ENCODE assay signal across 8 mouse cellular contexts in genomic region chr7:79273738-79274472, GRCm38 (mm10). TPM values are rescaled to one million over a fixed set of nuclear protein-coding genes. Genes with fewer than 3 reads are reported as not detected.
A peak's percentile ranks its signal among the peaks of the same experiment; 100 is the strongest.
DNase-seq lines count a peak whose midpoint lies in the region; ATAC-seq and TF ChIP-seq lines count a peak whose summit lies in the region.

No protein-coding gene starts in this region.

- DNase-seq in gastrocnemius, adult 2 months, result peak; percentile 59
- no peak for DNase-seq in gastrocnemius, adult 8-10 months (ENCODE audit: low spot score in 2 of 2)
- peak; percentile 83 to 86 for DNase-seq in adrenal gland, postnatal 36 days
- DNase-seq in induced T-regulatory cell, adult 2 months (ENCODE audit: low read depth), result peak; percentile 53
- no peak for DNase-seq in liver, embryonic 14.5 days (ENCODE audit: low read depth in 3 of 3, low spot score in 3 of 3)
- peak; percentile 28 to 49 for DNase-seq in spleen, postnatal 10 days (ENCODE audit: low spot score in 2 of 2)
- DNase-seq in urinary bladder, postnatal 10 days (ENCODE audit: low spot score), result no peak

- TF ChIP-seq CTCF in gastrocnemius, adult 2 months (IDR thresholded peaks at IDR 0.05), result no peak
- TF ChIP-seq CTCF in liver, embryonic 14.5 days (IDR thresholded peaks at IDR 0.05; ENCODE audit: low read depth), result no peak

- H3K27ac ChIP-seq in gastrocnemius, adult 2 months, result peak overlapping the region; percentile 88
- peak overlapping the region; percentile 84 for H3K27ac ChIP-seq in forebrain, embryonic 13.5 days
- peak overlapping the region; percentile 74 for H3K27ac ChIP-seq in liver, embryonic 14.5 days

- peaks cover 49% of the 10 kb centered on the region for H3K4me1 ChIP-seq in forebrain, embryonic 13.5 days
- H3K4me1 ChIP-seq in liver, embryonic 14.5 days (replicated peaks; ENCODE audit: control insufficient read depth in 2 of 2, insufficient read depth in 2 of 2, low read length in 1 of 2), result peaks cover 68 to 73% of the 10 kb centered on the region in 2 experiments

- WGBS in forebrain, embryonic 13.5 days, result 11% methylated on average over 15 of the region's 15 CpGs
- WGBS in liver, embryonic 14.5 days (ENCODE audit: insufficient replicate concordance), result 19% methylated on average over 15 of the region's 15 CpGs

- no peak for TF ChIP-seq EP300 in liver, embryonic 14.5 days (IDR thresholded peaks at IDR 0.05; ENCODE audit: low read depth)

- no peak for ATAC-seq in forebrain, embryonic 13.5 days
- ATAC-seq in liver, embryonic 14.5 days (ENCODE audit: insufficient read depth), result no peak

- H3K4me2 ChIP-seq in forebrain, embryonic 13.5 days, result peak overlapping the region; percentile 94
- H3K4me2 ChIP-seq in liver, embryonic 14.5 days (ENCODE audit: low read depth), result peak overlapping the region; percentile 88

- H3K36me3 ChIP-seq in forebrain, embryonic 13.5 days (ENCODE audit: poor library complexity, severe bottlenecking), result no peaks in the 10 kb centered on the region
- no peaks in the 10 kb centered on the region; the same call in none of the 2 replicates for H3K36me3 ChIP-seq in liver, embryonic 14.5 days (replicated peaks; ENCODE audit: control insufficient read depth, insufficient read depth, low read depth)

- intact Hi-C loops in gastrocnemius, adult 2 months (cut with DNase I), result no loop called here

- H3K9me3 ChIP-seq in forebrain, embryonic 13.5 days (replicated peaks), result no peaks in the 10 kb centered on the region
- H3K9me3 ChIP-seq in liver, embryonic 14.5 days (ENCODE audit: control insufficient read depth, low read length), result no peaks in the 10 kb centered on the region

- peak overlapping the region; percentile 89 for H3K4me3 ChIP-seq in gastrocnemius, adult 2 months
- H3K4me3 ChIP-seq in forebrain, embryonic 13.5 days, result peak overlapping the region; percentile 83
- H3K4me3 ChIP-seq in liver, embryonic 14.5 days (ENCODE audit: insufficient read depth in 1 of 2, low read depth in 2 of 2, low read length in 2 of 2), result peak overlapping the region; percentile 86 to 92

- H3K27me3 ChIP-seq in forebrain, embryonic 13.5 days, result no peaks in the 10 kb centered on the region
- H3K27me3 ChIP-seq in liver, embryonic 14.5 days (ENCODE audit: control insufficient read depth, insufficient read depth, low read length), result no peaks in the 10 kb centered on the region

- H3K9ac ChIP-seq in forebrain, embryonic 13.5 days, result peak overlapping the region; percentile 92
- peak overlapping the region; percentile 96 for H3K9ac ChIP-seq in liver, embryonic 14.5 days (replicated peaks)

RNA-seq across cellular contexts. Expression of gene Abhd2, which starts 0.9 kb away (rescaled TPM):
- 1 to 10 TPM; 4.3 to 6.4 TPM for total RNA-seq in gastrocnemius, adult 2 months (2021)
- 1 to 10 TPM; 2.7 to 4.5 (median 4.0) TPM for total RNA-seq in gastrocnemius, adult 8-10 months (2022)
- total RNA-seq in adrenal gland, postnatal 36 days (2021), result 1,000 to 10,000 TPM; 1,294 to 1,382 TPM
- 16.9 and 17.3 TPM in 2 replicates for polyA plus RNA-seq in forebrain, embryonic 13.5 days (2015; fragmentation: Nextera tagmentation; extraction: Ambion mirVana)
- 5.6 and 6.0 TPM in 2 replicates for polyA plus RNA-seq in liver, embryonic 14.5 days (2012; rRNA removed)
- polyA plus RNA-seq in liver, embryonic 14.5 days (2014; fragmentation: Nextera tagmentation; extraction: Ambion mirVana), result 11.4 TPM in 2 replicates

Comparison
In these comparisons a context has a peak if more than half of its experiments do, and no peak if none do; other contexts are left out.
1. DNase-seq: peak in gastrocnemius, adult 2 months (single experiment), adrenal gland, postnatal 36 days (2 of 2), induced T-regulatory cell, adult 2 months (single experiment) and spleen, postnatal 10 days (2 of 2); none in gastrocnemius, adult 8-10 months (0 of 2), liver, embryonic 14.5 days (0 of 3) and urinary bladder, postnatal 10 days (single experiment).
2. RNA of gene Abhd2, which starts 0.9 kb away (total RNA-seq): 1,294 to 1,382 TPM in adrenal gland, postnatal 36 days; 4.3 to 6.4 TPM in gastrocnemius, adult 2 months and 2.7 to 4.5 TPM in gastrocnemius, adult 8-10 months; every median in the first group is over 100 times any median in the second.
3. Peak in every context shown above with its lines, with median percentiles within 50 percentile points of each other: H3K27ac ChIP-seq and H3K4me3 ChIP-seq.